Mouse (Mus musculus): ENCODE results near the gene Sdhc.

GRCm38 (mm10) chr1:171187851-171188700 is 37.7 kb upstream of the Sdhc start:
- TF ChIP-seq CTCF (IDR thresholded peaks at IDR 0.05; ENCODE audit: borderline replicate concordance, extremely low read depth, insufficient read depth, insufficient read length) (no peak), POLR2A (IDR thresholded peaks at IDR 0.05; ENCODE audit: borderline replicate concordance, extremely low read depth, insufficient read depth, insufficient read length, poor library complexity, severe bottlenecking) (no peak)

All from brain, embryonic 14.5 days (tissue).